Mouse (Mus musculus) gastrocnemius, adult 2 months (tissue): Measurements from ENCODE around the gene Vmn1r65. TPM values are rescaled to one million over a fixed set of nuclear protein-coding genes. Genes with fewer than 3 reads are reported as not detected.
"Not testable (repeated sequence)": the region's sequence is repeated elsewhere in the genome, so short reads cannot be mapped to it uniquely, and the experiment has no call there.

ENCODE experiments used
- DNase-seq: peaks from one replicate; pipeline ENCODE4 v3.0.0; 2022
- H3K27ac ChIP-seq: fragments of 200-600 bp; 2 replicates; pipeline ENCODE4 v1.8.1; 2022; ENCODE audit warnings: mild to moderate bottlenecking
- H3K4me3 ChIP-seq: fragments of 200-600 bp; 2 replicates; pipeline ENCODE4 v1.8.1; 2022; ENCODE audit warnings: mild to moderate bottlenecking, moderate library complexity
- CTCF ChIP-seq: fragments of 200-600 bp; IDR thresholded peaks from 2 replicates; pipeline ENCODE4 v1.8.1; 2022; ENCODE audit warnings: antibody characterized with exemption, mild to moderate bottlenecking, moderate library complexity
- intact Hi-C: fragments of 180-260 bp; cut with DNase I; formaldehyde crosslinking; loops from one replicate; pipeline ENCODE4 v1.15.1; 2025
- long read RNA-seq, 2 experiments: library from polyadenylated mRNA; stranded (forward); transcript quantifications; one replicate each; pipeline ENCODE4 v2.0.0; 2021
- total RNA-seq, 2 experiments: library from RNA; stranded (reverse); gene quantifications; 2 replicates each; pipeline ENCODE4 v1.2.3; 2021

Vmn1r65 gene
- not detected for total RNA-seq
- long read RNA-seq, experiment 1 = 0 reads
- long read RNA-seq, experiment 2 = 0 reads

- no peak within 1 kb of the TSS for H3K27ac ChIP-seq
- TF ChIP-seq CTCF = no peak
- no peak within 1 kb of the TSS for H3K4me3 ChIP-seq
- no peak for DNase-seq
- intact Hi-C loops = no loop called here
Observed at GRCm38 (mm10) chr7:6010910-6011309, at the start of gene Vmn1r65. TSS of gene Vmn1r65 (minus strand) at chr7:6011010.

- H3K4me3 ChIP-seq = no peak within 1 kb of the TSS
- intact Hi-C loops = no loop called here
- no peak within 1 kb of the TSS for H3K27ac ChIP-seq
- no peak for TF ChIP-seq CTCF
- no peak for DNase-seq
Observed at GRCm38 (mm10) chr7:6044861-6045260, 34.1 kb upstream of the Vmn1r65 start, which contains the start of gene Nlrp4c. TSS of gene Nlrp4c (plus strand) at chr7:6045161.

GRCm38 (mm10) chr7:5982426-5982825 is 28.4 kb downstream of the Vmn1r65 start:
- DNase-seq, H3K4me3 ChIP-seq, intact Hi-C loops: not testable (repeated sequence)

GRCm38 (mm10) chr7:5972546-5972945 is 38.3 kb downstream of the Vmn1r65 start:
- DNase-seq, intact Hi-C loops, H3K27ac ChIP-seq, H3K4me3 ChIP-seq: not testable (repeated sequence)

More at GRCm38 (mm10) chr7:5982426-5982825, 28.4 kb downstream of the Vmn1r65 start:
- not testable (repeated sequence) for H3K27ac ChIP-seq

Other genes starting within 250 kb of the Vmn1r65 start
- not detected for gene Vmn1r63, start 205.6 kb downstream of the Vmn1r65 start, total RNA-seq
- not detected for gene Vmn1r64, start 126.5 kb downstream of the Vmn1r65 start, total RNA-seq
- gene Nlrp4c, start 34.2 kb upstream of the Vmn1r65 start, total RNA-seq = not detected
- gene Zfp787, start 145.0 kb upstream of the Vmn1r65 start, total RNA-seq = 10 to 100 TPM; 28.3 to 28.4 TPM
- gene Zfp444, start 161.2 kb upstream of the Vmn1r65 start, total RNA-seq = 1 to 10 TPM; 7.4 to 9.1 TPM
- not detected for gene Galp, start 186.1 kb upstream of the Vmn1r65 start, total RNA-seq
- gene Zscan5b, start 211.3 kb upstream of the Vmn1r65 start, total RNA-seq = not detected
- not detected for gene Epp13, start 241.7 kb upstream of the Vmn1r65 start, total RNA-seq